Mouse (Mus musculus) megakaryocyte, embryonic 14.5 days (primary cell): ENCODE measurements around the gene Elovl6.

Experiments used
- FLI1 ChIP-seq: IDR thresholded peaks from 2 replicates; pipeline ENCODE4 v1.6.1; 2012; ENCODE audit warnings: low read length, inconsistent platforms, mixed read lengths
- GATA1 ChIP-seq: IDR thresholded peaks from 3 replicates; pipeline ENCODE4 v1.6.1; 2012; ENCODE audit warnings: mixed read lengths, low read length, inconsistent platforms, borderline replicate concordance

- TF ChIP-seq FLI1 (no peak), GATA1 (no peak)
These were observed 13.6 kb downstream of the Elovl6 start for GRCm38 (mm10) chr3:129545801-129546200.
